Mouse (Mus musculus) ES-Bruce4 (cell line): Measurements from ENCODE around the gene Ttc21a.

ENCODE experiments used
- CTCF ChIP-seq: IDR thresholded peaks from one replicate; pipeline ENCODE4 v1.8.1; 2011; ENCODE audit warnings: low read depth, low read length
- EP300 ChIP-seq: IDR thresholded peaks from 2 replicates; pipeline ENCODE4 v1.6.1; 2011; ENCODE audit warnings: low read depth, low read length; ENCODE audit not compliant: insufficient read depth

DNA sequence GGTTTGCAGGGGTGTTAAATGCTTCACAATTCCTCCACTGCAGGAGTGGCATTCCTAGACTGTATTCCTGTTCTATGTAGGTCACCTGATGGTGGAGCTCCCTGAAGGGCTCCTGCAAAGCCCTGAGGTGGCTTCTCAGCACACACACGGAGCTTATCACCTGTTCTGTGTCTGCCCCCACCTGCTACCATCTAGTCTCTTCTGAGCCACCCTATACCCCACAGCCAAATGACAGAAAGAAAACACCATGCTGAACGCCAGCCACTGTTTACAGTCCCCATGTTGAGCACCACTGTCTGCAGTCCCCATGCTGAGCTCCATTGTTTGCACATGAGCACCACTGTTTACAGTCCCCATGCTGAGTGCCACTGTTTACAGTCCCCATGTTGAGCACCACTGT is 42.3 kb downstream of the Ttc21a start:
- no peak for TF ChIP-seq CTCF
- no peak for TF ChIP-seq EP300
